Mouse (Mus musculus): ENCODE results near the gene Pin1. TPM values are rescaled to one million over a fixed set of nuclear protein-coding genes. Genes with fewer than 3 reads are reported as not detected.
"Not testable (repeated sequence)": the region's sequence is repeated elsewhere in the genome, so short reads cannot be mapped to it uniquely, and the experiment has no call there.

Pin1 gene
- 55.1 and 55.3 TPM in 2 replicates for polyA plus RNA-seq (2014; fragmentation: Nextera tagmentation; extraction: Ambion mirVana)

DNA sequence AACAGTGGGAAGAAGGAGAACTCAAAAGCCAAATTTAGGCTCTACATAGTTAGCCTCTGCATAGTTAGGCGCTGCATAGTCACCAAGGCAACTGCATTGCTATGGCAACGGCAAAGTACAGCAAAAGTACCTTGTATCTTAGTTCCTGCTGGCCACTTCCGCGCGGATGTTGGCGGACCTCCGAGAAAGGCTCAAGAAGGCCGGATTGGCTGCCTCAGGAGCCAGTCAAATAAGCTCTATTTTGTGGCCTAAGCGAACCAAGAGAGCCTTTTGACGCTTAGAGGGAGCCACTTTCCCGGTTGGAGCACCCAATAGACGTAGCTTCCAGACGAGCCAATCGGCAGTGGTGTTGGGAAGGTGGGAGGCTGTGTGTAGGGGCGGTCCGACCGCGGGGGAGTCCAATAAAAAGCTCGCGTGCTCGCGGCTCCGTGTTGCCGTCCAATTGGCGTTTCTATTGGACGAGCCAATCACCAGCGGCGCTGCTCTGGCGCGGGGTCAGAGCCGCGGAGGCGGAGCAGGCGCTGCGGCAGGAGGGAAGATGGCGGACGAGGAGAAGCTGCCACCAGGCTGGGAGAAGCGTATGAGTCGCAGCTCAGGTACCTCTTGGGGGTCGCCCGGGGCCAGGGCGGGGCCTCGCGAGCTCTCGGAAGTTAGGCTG, at the start of gene Pin1:
Gene Pin1 (plus strand): TSS at position 494 of the 658 bp plus-strand sequence.
- no peaks in the 10 kb centered on the region for H3K27me3 ChIP-seq (replicated peaks; ENCODE audit: control insufficient read depth, insufficient read depth, low read length)
- WGBS, result under 1% methylated on average over 45 of the region's 45 CpGs
- peak within 1 kb of the TSS; percentile 62; the same call in 1 of the 2 replicates for H3K27ac ChIP-seq (ENCODE audit: low read depth)
- peak within 1 kb of the TSS; percentile 83 for H3K9ac ChIP-seq (ENCODE audit: low read length)
- DNase-seq (ENCODE audit: low spot score) (peak; percentile 92), ATAC-seq (replicated peaks; ENCODE audit: low FRiP score, low TSS enrichment, low read depth) (peak; percentile 99)
- H3K4me3 ChIP-seq (ENCODE audit: low read depth, low read length), result peak within 1 kb of the TSS; percentile 93
- H3K36me3 ChIP-seq (ENCODE audit: control insufficient read depth, insufficient read depth, low read length), result peaks cover 53% of the 10 kb centered on the region
- H3K4me1 ChIP-seq (replicated peaks; ENCODE audit: control insufficient read depth, insufficient read depth, low read length), result peaks cover 20% of the 10 kb centered on the region
- peak within 1 kb of the TSS; percentile 65 for H3K4me2 ChIP-seq (ENCODE audit: low read length)
- no peaks in the 10 kb centered on the region for H3K9me3 ChIP-seq (ENCODE audit: control insufficient read depth, low read length)

DNA sequence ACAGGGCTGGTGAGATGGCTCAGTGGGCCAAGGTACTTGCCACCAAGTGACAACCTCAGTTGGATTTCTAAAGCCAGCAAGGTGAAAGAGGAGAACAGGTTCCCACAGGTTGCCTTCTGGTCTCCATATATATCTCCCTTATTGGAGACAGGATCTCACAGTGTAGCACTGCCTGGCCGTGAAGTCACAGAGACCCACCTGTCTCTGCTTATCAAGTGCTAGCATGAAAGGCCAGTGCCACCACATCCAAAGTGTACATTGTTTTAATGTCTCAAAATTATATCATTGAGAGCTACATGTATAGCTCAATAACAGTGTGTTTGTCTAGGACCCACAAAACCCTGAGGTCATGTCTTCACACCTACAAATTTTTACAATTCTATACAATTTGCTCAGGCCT, 45.6 kb upstream of the Pin1 start:
- Histone ChIP-seq H3K4me2 (ENCODE audit: low read length) (peak overlapping the region; percentile 90), H3K4me1 (replicated peaks; ENCODE audit: control insufficient read depth, insufficient read depth, low read length) (no peaks in the 10 kb centered on the region), H3K36me3 (ENCODE audit: control insufficient read depth, insufficient read depth, low read length) (no peaks in the 10 kb centered on the region), H3K9me3 (ENCODE audit: control insufficient read depth, low read length) (peaks cover 4% of the 10 kb centered on the region; the same call in 1 of the 2 replicates), H3K4me3 (ENCODE audit: low read depth, low read length) (0 out of 2 replicates have a peak overlapping the region, but pooled peaks have one; percentile 75), H3K27me3 (replicated peaks; ENCODE audit: control insufficient read depth, insufficient read depth, low read length) (no peaks in the 10 kb centered on the region), H3K9ac (ENCODE audit: low read length) (peak overlapping the region; percentile 91), H3K27ac (ENCODE audit: low read depth) (no peak overlapping the region)
- 97% methylated on average over 1 of the region's 1 CpGs for WGBS
- DNase-seq (ENCODE audit: low spot score), result no peak
- no peak for ATAC-seq (replicated peaks; ENCODE audit: low FRiP score, low TSS enrichment, low read depth)

DNA sequence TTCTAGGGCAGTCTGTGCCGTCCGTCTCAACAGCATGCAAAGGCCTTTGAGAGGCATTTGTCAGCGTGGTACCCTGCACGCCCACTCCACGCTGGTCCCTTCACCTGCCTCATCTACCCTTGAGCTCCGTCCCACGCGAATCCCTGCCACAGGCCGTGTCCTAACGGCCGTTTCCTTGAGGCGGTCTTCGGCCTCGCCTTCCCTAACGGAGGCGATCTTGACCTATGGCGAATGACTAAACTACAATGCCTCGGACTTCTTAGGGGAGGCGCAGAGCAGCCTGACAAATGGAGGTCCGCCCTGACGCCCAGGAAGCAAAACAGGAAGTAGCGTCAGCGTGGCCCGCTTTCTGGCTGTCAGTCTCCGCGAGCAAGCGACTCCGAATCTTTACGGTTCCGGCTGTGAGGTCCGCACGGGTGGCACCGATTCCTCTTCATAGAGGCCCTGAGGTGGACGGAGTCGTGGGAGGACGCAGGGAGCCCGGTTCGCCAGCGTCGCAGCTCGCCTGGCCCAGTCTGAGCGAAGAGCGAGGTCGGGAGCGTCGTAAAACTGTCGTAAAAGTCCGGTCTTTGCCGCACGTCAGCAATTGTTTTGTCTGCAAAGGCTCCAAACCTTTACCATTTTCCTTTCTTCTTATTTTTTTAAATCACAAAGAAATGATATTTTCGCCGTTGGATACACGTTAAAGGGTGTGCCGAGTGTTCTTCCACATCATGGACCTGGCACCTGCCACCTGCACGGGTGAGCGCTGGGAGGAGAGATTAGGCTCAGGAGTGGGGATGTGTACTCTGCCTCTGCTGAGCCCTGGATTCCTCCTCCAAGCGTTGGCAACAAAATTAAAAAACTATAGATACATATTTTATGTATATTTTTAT, 44.6 kb upstream of the Pin1 start:
- Histone ChIP-seq H3K27me3 (replicated peaks; ENCODE audit: control insufficient read depth, insufficient read depth, low read length) (no peaks in the 10 kb centered on the region), H3K36me3 (ENCODE audit: control insufficient read depth, insufficient read depth, low read length) (no peaks in the 10 kb centered on the region), H3K4me1 (replicated peaks; ENCODE audit: control insufficient read depth, insufficient read depth, low read length) (no peaks in the 10 kb centered on the region), H3K4me2 (ENCODE audit: low read length) (peak overlapping the region; percentile 90), H3K9ac (ENCODE audit: low read length) (peak overlapping the region; percentile 91), H3K4me3 (ENCODE audit: low read depth, low read length) (peak overlapping the region; percentile 75), H3K27ac (ENCODE audit: low read depth) (peak overlapping the region; percentile 98), H3K9me3 (ENCODE audit: control insufficient read depth, low read length) (peaks cover 4% of the 10 kb centered on the region; the same call in 1 of the 2 replicates)
- DNase-seq (ENCODE audit: low spot score) (peak; percentile 99), ATAC-seq (replicated peaks; ENCODE audit: low FRiP score, low TSS enrichment, low read depth) (peak; percentile 85)
- under 1% methylated on average over 57 of the region's 57 CpGs for WGBS

DNA sequence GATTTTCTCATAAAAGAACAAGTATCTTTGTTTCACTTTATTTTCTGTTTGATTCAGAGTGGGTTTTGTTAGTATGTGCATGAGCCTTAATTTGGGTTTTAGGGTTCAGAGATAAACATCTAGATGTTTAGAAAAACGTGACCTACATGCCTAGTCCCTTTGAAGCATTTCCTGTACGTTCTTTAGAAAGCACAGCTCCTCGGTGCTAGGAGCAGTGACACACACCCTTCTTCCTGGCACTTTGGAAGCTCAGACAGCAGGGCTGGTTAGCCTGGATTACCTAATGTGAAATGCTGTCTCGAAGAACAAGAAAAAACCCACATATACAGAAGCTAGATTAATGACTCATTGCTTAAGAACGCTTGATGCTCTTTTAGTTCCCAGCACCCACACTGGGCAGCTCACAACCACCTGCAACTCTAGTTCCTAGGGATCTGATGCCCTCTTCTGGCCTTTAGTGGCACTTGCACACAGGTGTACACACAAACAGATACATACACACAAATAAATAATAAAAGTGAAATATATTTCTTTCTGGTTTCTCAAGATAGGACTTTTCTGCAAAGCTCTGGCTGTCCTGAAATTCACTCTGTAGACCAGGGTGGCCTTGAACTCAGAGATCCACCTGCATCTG, 41.9 kb upstream of the Pin1 start:
- no peak for DNase-seq (ENCODE audit: low spot score)
- peaks cover 4% of the 10 kb centered on the region; the same call in 1 of the 2 replicates for H3K9me3 ChIP-seq (ENCODE audit: control insufficient read depth, low read length)
- no peak for ATAC-seq (replicated peaks; ENCODE audit: low FRiP score, low TSS enrichment, low read depth)
- H3K36me3 ChIP-seq (ENCODE audit: control insufficient read depth, insufficient read depth, low read length), result no peaks in the 10 kb centered on the region
- H3K4me2 ChIP-seq (ENCODE audit: low read length), result no peak overlapping the region
- no peaks in the 10 kb centered on the region for H3K27me3 ChIP-seq (replicated peaks; ENCODE audit: control insufficient read depth, insufficient read depth, low read length)
- WGBS, result 87% methylated on average over 5 of the region's 5 CpGs
- no peak overlapping the region for H3K4me3 ChIP-seq (ENCODE audit: low read depth, low read length)
- no peak overlapping the region for H3K27ac ChIP-seq (ENCODE audit: low read depth)
- H3K9ac ChIP-seq (ENCODE audit: low read length), result no peak overlapping the region
- H3K4me1 ChIP-seq (replicated peaks; ENCODE audit: control insufficient read depth, insufficient read depth, low read length), result no peaks in the 10 kb centered on the region

DNA sequence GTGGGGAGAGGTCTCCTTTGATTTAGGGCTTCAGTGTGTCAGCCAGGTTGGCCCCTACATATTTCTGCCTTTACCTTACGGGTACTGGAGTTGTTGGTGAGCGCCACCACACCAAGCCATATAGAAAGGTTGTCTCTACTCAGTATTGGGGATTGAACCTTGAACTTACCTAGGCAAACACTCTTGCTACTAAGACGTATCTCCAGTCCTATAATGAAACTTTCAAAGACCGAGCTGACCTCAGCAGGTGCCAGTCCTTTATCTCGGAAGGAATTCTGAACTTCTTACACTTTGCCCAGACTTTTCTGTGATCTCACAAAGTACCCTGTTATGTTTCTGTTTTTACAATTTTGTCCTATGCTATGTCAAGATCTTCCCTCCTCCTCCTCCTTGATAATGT, 39.9 kb upstream of the Pin1 start:
- 77% methylated on average over 5 of the region's 5 CpGs for WGBS
- no peak for ATAC-seq (replicated peaks; ENCODE audit: low FRiP score, low TSS enrichment, low read depth)
- DNase-seq (ENCODE audit: low spot score), result no peak
- H3K4me2 ChIP-seq (ENCODE audit: low read length), result no peak overlapping the region
- peaks cover 3% of the 10 kb centered on the region; the same call in 1 of the 2 replicates for H3K36me3 ChIP-seq (ENCODE audit: control insufficient read depth, insufficient read depth, low read length)
- H3K9ac ChIP-seq (ENCODE audit: low read length), result no peak overlapping the region
- H3K9me3 ChIP-seq (ENCODE audit: control insufficient read depth, low read length), result no peaks in the 10 kb centered on the region; the same call in 1 of the 2 replicates
- no peak overlapping the region for H3K27ac ChIP-seq (ENCODE audit: low read depth)
- H3K4me3 ChIP-seq (ENCODE audit: low read depth, low read length), result no peak overlapping the region
- no peaks in the 10 kb centered on the region for H3K27me3 ChIP-seq (replicated peaks; ENCODE audit: control insufficient read depth, insufficient read depth, low read length)
- no peaks in the 10 kb centered on the region for H3K4me1 ChIP-seq (replicated peaks; ENCODE audit: control insufficient read depth, insufficient read depth, low read length)

GRCm38 (mm10) chr9:20616685-20617084, 35.2 kb upstream of the Pin1 start:
- Histone ChIP-seq H3K4me1 (replicated peaks; ENCODE audit: control insufficient read depth, insufficient read depth, low read length) (no peaks in the 10 kb centered on the region), H3K27ac (ENCODE audit: low read depth) (no peak overlapping the region), H3K4me2 (ENCODE audit: low read length) (no peak overlapping the region), H3K27me3 (replicated peaks; ENCODE audit: control insufficient read depth, insufficient read depth, low read length) (no peaks in the 10 kb centered on the region), H3K4me3 (ENCODE audit: low read depth, low read length) (no peak overlapping the region), H3K9ac (ENCODE audit: low read length) (no peak overlapping the region), H3K36me3 (ENCODE audit: control insufficient read depth, insufficient read depth, low read length) (peaks cover 8% of the 10 kb centered on the region), H3K9me3 (ENCODE audit: control insufficient read depth, low read length) (no peaks in the 10 kb centered on the region)
- WGBS, result 88% methylated on average over 2 of the region's 2 CpGs
- DNase-seq (ENCODE audit: low spot score) (no peak), ATAC-seq (replicated peaks; ENCODE audit: low FRiP score, low TSS enrichment, low read depth) (no peak)

DNA sequence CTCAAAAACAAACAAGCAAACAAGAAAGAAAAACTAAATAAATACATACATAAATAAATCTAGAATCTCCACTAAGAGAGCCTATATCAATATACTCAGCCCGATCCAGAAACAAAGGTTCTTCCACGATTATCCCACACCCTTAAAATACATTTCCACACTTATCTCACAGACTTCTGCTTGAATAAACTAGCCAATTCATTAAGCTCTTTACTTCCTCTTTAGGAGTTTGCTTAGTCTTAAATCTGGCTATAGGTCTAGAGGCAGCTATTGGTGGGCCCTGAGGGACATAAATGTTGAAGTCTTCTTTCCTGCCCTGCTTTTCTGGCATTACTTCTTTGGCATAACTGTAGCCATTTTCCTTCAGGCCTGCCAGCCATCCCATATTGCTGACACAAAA, 20.6 kb upstream of the Pin1 start:
- 94% methylated on average over 2 of the region's 2 CpGs for WGBS
- Histone ChIP-seq H3K4me2 (ENCODE audit: low read length) (no peak overlapping the region), H3K27ac (ENCODE audit: low read depth) (no peak overlapping the region), H3K36me3 (ENCODE audit: control insufficient read depth, insufficient read depth, low read length) (0 out of 2 replicates have a peak, but pooled peaks cover 4% of the 10 kb centered on the region), H3K9me3 (ENCODE audit: control insufficient read depth, low read length) (no peaks in the 10 kb centered on the region), H3K9ac (ENCODE audit: low read length) (no peak overlapping the region), H3K4me3 (ENCODE audit: low read depth, low read length) (no peak overlapping the region), H3K4me1 (replicated peaks; ENCODE audit: control insufficient read depth, insufficient read depth, low read length) (no peaks in the 10 kb centered on the region), H3K27me3 (replicated peaks; ENCODE audit: control insufficient read depth, insufficient read depth, low read length) (no peaks in the 10 kb centered on the region)
- DNase-seq (ENCODE audit: low spot score), result no peak
- no peak for ATAC-seq (replicated peaks; ENCODE audit: low FRiP score, low TSS enrichment, low read depth)

DNA sequence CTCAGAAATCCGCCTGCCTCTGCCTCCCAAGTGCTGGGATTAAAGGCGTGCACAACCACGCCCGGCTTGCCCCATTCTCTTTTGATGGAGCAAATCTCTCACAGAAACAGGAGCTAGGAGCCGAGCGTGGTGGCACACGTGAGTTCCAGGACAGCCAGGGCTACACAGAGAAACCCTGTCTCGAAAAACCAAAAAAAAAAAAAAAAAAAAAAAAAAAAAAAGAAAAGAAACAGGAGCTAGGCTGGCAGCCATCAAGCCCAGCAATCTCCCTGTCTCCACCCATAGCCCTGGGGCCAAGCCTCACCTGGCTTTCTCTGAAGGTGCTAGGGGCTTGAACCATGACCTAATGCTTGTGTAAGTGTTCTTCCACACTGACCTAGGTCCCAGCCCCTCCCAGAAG, 16.2 kb upstream of the Pin1 start:
- not testable (repeated sequence) for DNase-seq (ENCODE audit: low spot score); H3K4me1 ChIP-seq (replicated peaks; ENCODE audit: control insufficient read depth, insufficient read depth, low read length); H3K27me3 ChIP-seq (replicated peaks; ENCODE audit: control insufficient read depth, insufficient read depth, low read length); H3K9me3 ChIP-seq (ENCODE audit: control insufficient read depth, low read length); H3K4me2 ChIP-seq (ENCODE audit: low read length); H3K4me3 ChIP-seq (ENCODE audit: low read depth, low read length); H3K27ac ChIP-seq (ENCODE audit: low read depth); H3K9ac ChIP-seq (ENCODE audit: low read length); ATAC-seq (replicated peaks; ENCODE audit: low FRiP score, low TSS enrichment, low read depth)
- peaks cover 24% of the 10 kb centered on the region for H3K36me3 ChIP-seq (ENCODE audit: control insufficient read depth, insufficient read depth, low read length)
- WGBS, result 93% methylated on average over 8 of the region's 8 CpGs
